Mouse (Mus musculus): Measurements from ENCODE around the gene Timm13.

The Timm13 gene

GRCm38 (mm10) chr10:80904004-80904693, 3.4 kb upstream of the Timm13 start:
- DNase-seq (ENCODE audit: low read depth, low spot score) = no peak

DNA sequence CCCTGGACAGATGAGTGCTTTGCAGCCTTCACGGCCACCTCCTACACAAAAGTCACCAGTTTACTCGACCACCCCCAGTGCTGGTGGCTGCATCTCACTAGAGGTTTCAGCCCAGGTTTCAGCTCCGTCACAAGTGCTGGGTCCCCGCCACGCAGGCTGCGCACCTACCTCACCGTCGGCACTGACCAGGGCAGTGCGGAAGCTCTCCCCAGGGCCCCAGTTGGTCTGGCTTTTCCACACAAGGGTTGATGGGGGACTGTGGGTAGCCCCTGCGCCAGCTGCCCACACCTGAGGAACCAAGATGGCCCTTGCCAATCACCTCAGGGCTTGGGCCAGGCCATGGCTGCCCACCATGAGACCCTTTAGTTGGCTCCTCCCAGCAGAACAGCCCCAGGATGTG, 2.5 kb upstream of the Timm13 start:
- no peak for DNase-seq (ENCODE audit: low read depth, low spot score)

DNA sequence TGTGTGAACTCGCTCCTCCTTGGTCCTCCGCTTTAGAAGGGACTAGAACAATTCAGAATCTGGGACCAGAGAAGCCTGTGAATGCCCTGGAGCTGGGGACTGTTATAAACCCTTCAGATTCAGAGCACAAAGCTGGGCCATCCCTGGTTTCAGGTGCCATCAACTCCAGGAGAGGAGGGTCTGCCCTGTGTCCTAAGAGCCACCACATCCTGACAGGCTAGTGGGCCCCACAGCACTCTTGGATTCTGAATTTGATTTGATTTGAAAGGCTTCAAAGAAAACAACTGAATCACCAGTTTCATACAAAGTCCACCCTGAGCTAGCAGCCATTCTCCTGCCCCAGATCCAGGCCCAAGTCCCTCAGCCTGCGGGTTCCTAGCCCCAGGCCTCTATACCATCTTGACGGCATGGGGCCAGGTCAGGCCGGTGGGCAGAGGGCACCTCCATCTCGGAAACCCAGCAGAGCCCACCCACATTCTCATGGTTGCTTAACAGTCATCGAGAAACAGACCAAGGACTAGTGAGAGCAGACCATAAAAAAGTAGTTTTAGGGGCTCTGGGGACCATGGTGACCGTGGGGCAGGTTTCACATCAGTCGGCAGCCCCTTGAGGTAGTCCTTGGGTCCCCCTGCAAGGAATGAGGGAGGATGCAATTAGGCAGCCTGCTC, 1.6 kb upstream of the Timm13 start:
- no peak for DNase-seq (ENCODE audit: low read depth, low spot score)

GRCm38 (mm10) chr10:80901409-80902272, 872 bp upstream of the Timm13 start:
- DNase-seq (ENCODE audit: low read depth, low spot score) = no peak

GRCm38 (mm10) chr10:80899591-80900317, 1.0 kb downstream of the Timm13 start:
- DNase-seq (ENCODE audit: low read depth, low spot score) = no peak

- DNase-seq (ENCODE audit: low read depth, low spot score) = no peak
Measured at GRCm38 (mm10) chr10:80899074-80899473, 1.7 kb downstream of the Timm13 start.

DNA sequence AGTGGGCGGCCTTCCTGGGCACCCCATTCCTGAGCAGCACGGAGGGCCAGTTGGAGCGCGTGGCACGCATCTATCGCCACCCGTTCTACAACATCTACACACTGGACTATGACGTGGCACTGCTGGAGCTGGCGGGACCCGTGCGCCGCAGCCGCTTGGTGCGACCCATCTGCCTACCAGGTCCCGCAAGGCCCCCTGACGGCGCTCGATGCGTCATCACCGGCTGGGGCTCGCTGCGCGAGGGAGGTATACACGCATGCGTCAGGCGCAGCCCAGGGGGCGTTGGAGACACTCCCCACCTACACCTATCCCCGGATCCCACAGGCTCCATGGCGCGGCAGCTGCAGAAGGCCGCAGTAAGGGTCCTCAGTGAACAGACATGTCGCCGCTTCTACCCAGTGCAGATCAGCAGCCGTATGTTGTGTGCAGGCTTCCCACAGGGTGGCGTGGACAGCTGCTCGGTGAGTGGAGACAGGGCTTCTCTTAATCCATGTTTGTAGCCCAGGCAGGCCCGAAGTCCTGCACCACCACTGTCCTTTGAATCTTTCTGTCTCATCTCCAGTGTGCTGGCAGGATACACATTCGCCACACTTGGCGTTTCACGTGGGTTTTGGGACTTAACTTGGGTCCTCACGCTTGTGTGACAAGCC, 2.8 kb downstream of the Timm13 start:
- no peak for DNase-seq (ENCODE audit: low read depth, low spot score)

GRCm38 (mm10) chr10:80896581-80897485, 3.9 kb downstream of the Timm13 start:
- no peak for DNase-seq (ENCODE audit: low read depth, low spot score)

DNA sequence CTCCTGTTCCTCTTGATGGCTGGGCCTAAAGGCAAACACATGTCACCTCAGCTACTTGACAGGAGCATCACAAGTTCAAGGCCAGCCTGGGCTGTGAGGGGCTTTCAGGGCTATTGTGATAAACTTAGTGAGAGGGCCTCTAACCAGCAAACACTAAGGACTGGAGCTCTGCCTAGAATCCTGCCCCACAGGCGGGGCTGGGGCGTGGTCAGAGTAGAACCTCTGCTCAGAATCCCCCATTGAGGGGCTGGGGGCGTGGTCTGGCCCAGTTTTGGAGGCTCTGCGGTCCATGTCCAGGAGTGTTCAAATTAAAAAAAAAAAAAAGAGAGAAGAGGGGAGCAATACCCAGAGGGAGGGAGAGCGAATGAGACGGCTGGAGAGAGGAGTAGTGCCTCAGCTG, 5.1 kb downstream of the Timm13 start:
- no peak for DNase-seq (ENCODE audit: low read depth, low spot score)

- no peak for DNase-seq (ENCODE audit: low read depth, low spot score)
Measured at GRCm38 (mm10) chr10:80895100-80895499, 5.7 kb downstream of the Timm13 start.

GRCm38 (mm10) chr10:80887181-80887580, 13.6 kb downstream of the Timm13 start:
- no peak for DNase-seq (ENCODE audit: low read depth, low spot score)

DNA sequence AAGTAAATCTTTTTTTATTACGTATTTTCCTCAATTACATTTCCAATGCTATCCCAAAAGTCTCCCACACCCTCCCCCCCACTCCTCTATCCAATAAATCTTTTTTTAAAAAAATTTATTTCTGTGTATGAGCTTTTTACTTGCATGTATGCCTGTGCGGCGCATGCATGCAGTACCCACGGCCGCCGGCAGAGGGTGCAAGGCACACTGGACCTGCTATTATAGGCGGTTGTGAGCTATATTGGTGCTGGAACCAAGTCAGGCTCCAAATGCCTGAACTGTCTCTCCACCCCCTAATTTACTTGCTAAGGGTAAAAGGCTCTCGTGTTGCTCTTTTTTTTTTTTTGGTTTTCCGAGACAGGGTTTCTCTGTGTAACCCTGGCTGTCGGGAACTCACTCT, 19.5 kb downstream of the Timm13 start:
- DNase-seq (ENCODE audit: low read depth, low spot score) = peak; percentile 80

DNA sequence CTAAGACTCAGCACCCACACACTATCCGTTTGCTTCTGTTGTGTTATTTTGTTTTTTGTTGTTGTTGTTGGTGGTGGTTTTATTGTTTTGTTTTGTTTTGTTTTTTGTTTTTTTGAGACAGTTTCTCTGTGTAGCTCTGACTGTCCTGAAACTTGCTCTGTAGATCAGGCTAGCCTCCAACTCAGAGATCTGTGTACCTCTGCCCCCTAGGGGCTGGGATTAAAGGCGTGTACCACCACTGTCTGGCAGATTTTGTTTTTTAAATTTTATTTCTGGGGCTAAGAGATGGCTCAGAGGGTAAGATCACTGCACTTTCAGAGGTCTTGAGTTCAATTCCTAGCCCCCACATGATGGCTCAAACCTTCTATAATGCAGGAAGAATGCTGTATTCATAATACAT, 19.9 kb downstream of the Timm13 start:
- DNase-seq (ENCODE audit: low read depth, low spot score) = peak; percentile 40

DNA sequence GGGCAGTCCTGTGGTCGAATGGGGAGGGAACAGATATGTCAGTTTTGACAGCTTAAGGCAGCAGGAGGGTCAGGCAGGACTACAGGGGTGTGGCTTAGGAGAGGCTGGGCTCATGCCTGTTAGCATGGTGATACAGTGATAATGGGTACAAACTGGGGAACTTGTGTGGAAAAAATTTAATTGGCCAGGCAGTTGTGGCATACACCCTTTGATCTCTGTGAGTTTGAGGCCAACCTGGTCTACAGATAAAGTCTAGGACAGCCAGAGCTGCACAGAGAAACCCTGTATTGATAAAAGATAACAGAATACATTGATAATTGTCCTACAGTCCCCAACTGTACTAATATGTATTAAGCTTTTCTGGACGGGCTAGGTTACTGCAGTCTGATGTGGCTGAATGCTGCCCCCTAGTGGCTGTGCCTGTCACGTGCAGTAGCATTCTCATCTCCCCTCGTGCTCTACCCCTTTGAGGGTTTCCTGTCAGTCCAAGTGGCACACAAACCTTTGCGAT, 20.6 kb downstream of the Timm13 start:
- DNase-seq (ENCODE audit: low read depth, low spot score) = peak; percentile 69

GRCm38 (mm10) chr10:80876594-80876993, 24.2 kb downstream of the Timm13 start:
- no peak for DNase-seq (ENCODE audit: low read depth, low spot score)

- DNase-seq (ENCODE audit: low read depth, low spot score) = peak; percentile 70
Measured at GRCm38 (mm10) chr10:80876028-80876427, 24.7 kb downstream of the Timm13 start.

DNA sequence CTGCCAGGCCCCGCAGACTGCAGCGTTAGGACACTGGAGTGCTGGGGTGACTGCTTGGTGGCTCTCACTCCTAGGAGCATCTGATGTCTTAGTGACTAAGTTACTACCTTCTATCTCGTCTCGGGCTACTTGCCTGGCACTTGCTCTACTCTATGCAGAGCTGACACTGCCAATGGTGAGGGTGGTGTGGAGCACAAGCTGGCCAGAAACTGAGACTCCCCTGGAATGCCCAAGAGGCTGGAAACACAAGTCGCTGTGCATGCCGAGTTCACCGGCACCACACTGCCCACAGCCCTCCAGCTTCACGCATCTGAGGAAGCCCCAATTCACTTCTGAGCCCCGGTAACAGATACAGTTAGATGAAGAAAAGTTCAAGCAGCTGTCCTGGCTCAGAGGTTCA, 26.7 kb downstream of the Timm13 start:
- DNase-seq (ENCODE audit: low read depth, low spot score) = no peak

DNA sequence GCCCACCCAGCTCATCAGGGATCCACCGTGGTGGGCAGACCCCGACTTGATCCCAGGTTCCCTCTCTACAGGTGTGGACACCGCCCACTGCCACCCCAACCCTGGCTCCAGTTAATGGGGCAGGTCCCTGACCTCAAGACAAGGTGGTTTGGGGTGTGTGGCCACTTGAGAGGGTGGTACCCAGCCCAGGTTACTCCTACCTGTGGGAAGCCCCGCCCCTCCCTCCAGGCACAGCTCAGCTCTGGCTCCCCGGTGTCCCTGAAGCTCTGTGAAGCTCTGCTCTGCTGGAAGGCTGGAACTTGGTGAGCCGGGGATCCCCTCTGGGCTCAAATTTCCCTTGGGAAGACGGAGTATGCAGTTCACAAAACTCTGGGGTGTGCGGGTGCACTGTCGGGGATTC, 29.2 kb downstream of the Timm13 start, which contains the start of gene Tmprss9:
Gene Tmprss9 (plus strand): TSS at position 268 of the 400 bp plus-strand sequence.
- DNase-seq (ENCODE audit: low read depth, low spot score) = no peak

- DNase-seq (ENCODE audit: low read depth, low spot score) = no peak
Measured at GRCm38 (mm10) chr10:80870993-80871392, 29.8 kb downstream of the Timm13 start.

- no peak for DNase-seq (ENCODE audit: low read depth, low spot score)
Measured at GRCm38 (mm10) chr10:80864446-80864845, 36.3 kb downstream of the Timm13 start.

All from CD4-positive helper T cell, adult 2 months (primary cell).